Mouse (Mus musculus) forebrain, embryonic 14.5 days (tissue): ENCODE results near the gene Htr5b. TPM values are rescaled to one million over a fixed set of nuclear protein-coding genes. Genes with fewer than 3 reads are reported as not detected.

Experiments used
- ATAC-seq: fragments of 200-750 bp; cut with Nextera tagmentation; 2 replicates; pipeline ENCODE4 v1.8.0; 2017; ENCODE audit warnings: mild to moderate bottlenecking, moderate library complexity
- DNase-seq: peaks from one replicate; pipeline ENCODE4 v3.0.0-alpha.2; 2015; ENCODE audit warnings: low spot score
- H3K27ac ChIP-seq: fragments of 300-500 bp; sonication (generic); 2 replicates; pipeline ENCODE4 v1.5.1; 2014; ENCODE audit warnings: low read depth, mild to moderate bottlenecking, control low read depth, low read length, moderate library complexity
- H3K27me3 ChIP-seq: fragments of 300-500 bp; sonication (generic); replicated peaks from 2 replicates; pipeline ENCODE4 v1.6.1; 2014; ENCODE audit warnings: low read length, control low read depth, mixed read lengths; ENCODE audit not compliant: control insufficient read depth, insufficient read depth
- H3K36me3 ChIP-seq: fragments of 300-500 bp; sonication (generic); 2 replicates; pipeline ENCODE4 v1.6.1; 2014; ENCODE audit warnings: low read length, control low read depth; ENCODE audit not compliant: control insufficient read depth, insufficient read depth
- H3K4me1 ChIP-seq: fragments of 300-500 bp; sonication (generic); 2 replicates; pipeline ENCODE4 v1.6.1; 2014; ENCODE audit warnings: antibody characterized with exemption, low read length, control low read depth; ENCODE audit not compliant: control insufficient read depth, insufficient read depth
- H3K4me2 ChIP-seq: fragments of 300-500 bp; sonication (generic); 2 replicates; pipeline ENCODE4 v1.6.1; 2014; ENCODE audit warnings: mild to moderate bottlenecking, control low read depth, low read length
- H3K4me3 ChIP-seq: fragments of 300-500 bp; sonication (generic); 2 replicates; pipeline ENCODE4 v1.5.1; 2014; ENCODE audit warnings: low read depth, low read length, control low read depth
- H3K9ac ChIP-seq: fragments of 300-500 bp; sonication (generic); 2 replicates; pipeline ENCODE4 v1.6.1; 2014; ENCODE audit warnings: mild to moderate bottlenecking, low read length, control low read depth, moderate library complexity
- H3K9me3 ChIP-seq: fragments of 300-500 bp; sonication (generic); replicated peaks from 2 replicates; pipeline ENCODE4 v1.6.1; 2016; ENCODE audit warnings: low read length, control low read depth, mixed read lengths; ENCODE audit not compliant: control insufficient read depth
- WGBS: fragments of 180-500 bp; shearing (Covaris S2); extraction: QIAGEN DNeasy Blood & Tissue Kit; methylation state at CpG from one replicate; pipeline ENCODE4 v1.1.7; 2014; 5-methylcytosine and 5-hydroxymethylcytosine counted together
- polyA plus RNA-seq: library from polyadenylated mRNA; unstranded; fragments of >200 nt; fragmentation: Nextera tagmentation; extraction: Ambion mirVana; gene quantifications from 2 replicates; pipeline ENCODE4 v1.2.1, GENCODE M21; 2014

Gene Htr5b
- 0.66 and 0.73 TPM in 2 replicates for polyA plus RNA-seq

- H3K4me1 ChIP-seq = peaks cover 8% of the 10 kb centered on the region; the same call in 1 of the 2 replicates
- no peaks in the 10 kb centered on the region for H3K9me3 ChIP-seq
- ATAC-seq = peak; percentile 96
- H3K27me3 ChIP-seq = peaks cover 19% of the 10 kb centered on the region
- no peaks in the 10 kb centered on the region for H3K36me3 ChIP-seq
- H3K4me3 ChIP-seq = peak within 1 kb of the TSS; percentile 29
- peak within 1 kb of the TSS; percentile 17; the same call in 1 of the 2 replicates for H3K9ac ChIP-seq
- 4% methylated on average over 11 of the region's 11 CpGs for WGBS
- peak within 1 kb of the TSS; percentile 65 for H3K4me2 ChIP-seq
- no peak within 1 kb of the TSS for H3K27ac ChIP-seq
- DNase-seq = peak; percentile 77
Observed at GRCm38 (mm10) chr1:121528399-121528720, at the start of gene Htr5b. TSS of gene Htr5b (minus strand) at chr1:121528465.

- H3K36me3 ChIP-seq = no peaks in the 10 kb centered on the region
- no peak for DNase-seq
- H3K9me3 ChIP-seq = no peaks in the 10 kb centered on the region
- no peaks in the 10 kb centered on the region for H3K4me1 ChIP-seq
- no peak for ATAC-seq
- WGBS = 15% methylated on average over 1 of the region's 1 CpGs
- no peak overlapping the region for H3K4me3 ChIP-seq
- no peak overlapping the region for H3K4me2 ChIP-seq
- no peak overlapping the region for H3K9ac ChIP-seq
- no peaks in the 10 kb centered on the region for H3K27me3 ChIP-seq
- no peak overlapping the region for H3K27ac ChIP-seq
Observed at GRCm38 (mm10) chr1:121577491-121577890, 49.2 kb upstream of the Htr5b start.

- WGBS = 89% methylated on average over 7 of the region's 7 CpGs
- no peak overlapping the region for H3K4me2 ChIP-seq
- no peak overlapping the region for H3K27ac ChIP-seq
- no peak for DNase-seq
- H3K9me3 ChIP-seq = no peaks in the 10 kb centered on the region
- H3K27me3 ChIP-seq = no peaks in the 10 kb centered on the region
- H3K36me3 ChIP-seq = peaks cover 2% of the 10 kb centered on the region; the same call in 1 of the 2 replicates
- H3K4me1 ChIP-seq = peaks cover 7% of the 10 kb centered on the region
- no peak overlapping the region for H3K9ac ChIP-seq
- no peak for ATAC-seq
- no peak overlapping the region for H3K4me3 ChIP-seq
Observed at GRCm38 (mm10) chr1:121570522-121570921, 42.3 kb upstream of the Htr5b start.

GRCm38 (mm10) chr1:121567521-121568489, 39.5 kb upstream of the Htr5b start, which contains the start of gene Ddx18:
TSS of gene Ddx18 (minus strand) at chr1:121567989.
- H3K4me1 ChIP-seq = peaks cover 7% of the 10 kb centered on the region
- ATAC-seq = peak; percentile 99
- H3K4me3 ChIP-seq = peak within 1 kb of the TSS; percentile 72
- H3K27me3 ChIP-seq = no peaks in the 10 kb centered on the region
- WGBS = 6% methylated on average over 53 of the region's 53 CpGs
- no peaks in the 10 kb centered on the region for H3K9me3 ChIP-seq
- peak; percentile 97 for DNase-seq
- peak within 1 kb of the TSS; percentile 69 for H3K9ac ChIP-seq
- peak within 1 kb of the TSS; percentile 55 for H3K4me2 ChIP-seq
- H3K27ac ChIP-seq = no peak within 1 kb of the TSS; the same call in 1 of the 2 replicates
- peaks cover 27% of the 10 kb centered on the region for H3K36me3 ChIP-seq

- DNase-seq = no peak
- no peak for ATAC-seq
- no peaks in the 10 kb centered on the region for H3K27me3 ChIP-seq
- H3K36me3 ChIP-seq = peaks cover 94% of the 10 kb centered on the region
- H3K9me3 ChIP-seq = no peaks in the 10 kb centered on the region
- no peak overlapping the region for H3K9ac ChIP-seq
- H3K27ac ChIP-seq = no peak overlapping the region
- no peak overlapping the region for H3K4me2 ChIP-seq
- no peaks in the 10 kb centered on the region for H3K4me1 ChIP-seq
- no peak overlapping the region for H3K4me3 ChIP-seq
- WGBS = 92% methylated on average over 5 of the region's 5 CpGs
Observed at GRCm38 (mm10) chr1:121557861-121558260, 29.6 kb upstream of the Htr5b start.

- ATAC-seq = no peak
- peaks cover 49% of the 10 kb centered on the region for H3K36me3 ChIP-seq
- H3K9me3 ChIP-seq = no peaks in the 10 kb centered on the region
- H3K4me1 ChIP-seq = no peaks in the 10 kb centered on the region
- no peak overlapping the region for H3K9ac ChIP-seq
- no peak overlapping the region for H3K4me2 ChIP-seq
- no peak overlapping the region for H3K4me3 ChIP-seq
- no peaks in the 10 kb centered on the region for H3K27me3 ChIP-seq
- DNase-seq = no peak
- 92% methylated on average over 7 of the region's 7 CpGs for WGBS
- H3K27ac ChIP-seq = no peak overlapping the region
Observed at GRCm38 (mm10) chr1:121551457-121551835, 23.2 kb upstream of the Htr5b start.

- Histone ChIP-seq H3K36me3 (peaks cover 44% of the 10 kb centered on the region), H3K27ac (no peak overlapping the region), H3K4me3 (no peak overlapping the region), H3K9ac (no peak overlapping the region), H3K9me3 (no peaks in the 10 kb centered on the region), H3K27me3 (no peaks in the 10 kb centered on the region), H3K4me1 (no peaks in the 10 kb centered on the region), H3K4me2 (no peak overlapping the region)
- WGBS = 90% methylated on average over 16 of the region's 16 CpGs
- ATAC-seq = no peak
- DNase-seq = no peak
Observed at GRCm38 (mm10) chr1:121550801-121551456, 22.7 kb upstream of the Htr5b start.

GRCm38 (mm10) chr1:121549456-121549855, 21.2 kb upstream of the Htr5b start:
- H3K4me2 ChIP-seq = no peak overlapping the region
- H3K27me3 ChIP-seq = no peaks in the 10 kb centered on the region
- no peak overlapping the region for H3K9ac ChIP-seq
- peak; percentile 11 for DNase-seq
- 62% methylated on average over 4 of the region's 4 CpGs for WGBS
- H3K4me1 ChIP-seq = no peaks in the 10 kb centered on the region
- no peak for ATAC-seq
- H3K27ac ChIP-seq = no peak overlapping the region
- no peaks in the 10 kb centered on the region for H3K9me3 ChIP-seq
- H3K4me3 ChIP-seq = no peak overlapping the region
- H3K36me3 ChIP-seq = peaks cover 29% of the 10 kb centered on the region
